Mouse (Mus musculus): Measurements from ENCODE around the gene Setd1b. TPM values are rescaled to one million over a fixed set of nuclear protein-coding genes. Genes with fewer than 3 reads are reported as not detected.

Setd1b gene
- 10 to 100 TPM; 83.5 to 88.8 TPM for total RNA-seq (2023)

GRCm38 (mm10) chr5:123142161-123143157, at the start of gene Setd1b:
Gene Setd1b, plus strand, starts transcription at chr5:123142193.

DNA sequence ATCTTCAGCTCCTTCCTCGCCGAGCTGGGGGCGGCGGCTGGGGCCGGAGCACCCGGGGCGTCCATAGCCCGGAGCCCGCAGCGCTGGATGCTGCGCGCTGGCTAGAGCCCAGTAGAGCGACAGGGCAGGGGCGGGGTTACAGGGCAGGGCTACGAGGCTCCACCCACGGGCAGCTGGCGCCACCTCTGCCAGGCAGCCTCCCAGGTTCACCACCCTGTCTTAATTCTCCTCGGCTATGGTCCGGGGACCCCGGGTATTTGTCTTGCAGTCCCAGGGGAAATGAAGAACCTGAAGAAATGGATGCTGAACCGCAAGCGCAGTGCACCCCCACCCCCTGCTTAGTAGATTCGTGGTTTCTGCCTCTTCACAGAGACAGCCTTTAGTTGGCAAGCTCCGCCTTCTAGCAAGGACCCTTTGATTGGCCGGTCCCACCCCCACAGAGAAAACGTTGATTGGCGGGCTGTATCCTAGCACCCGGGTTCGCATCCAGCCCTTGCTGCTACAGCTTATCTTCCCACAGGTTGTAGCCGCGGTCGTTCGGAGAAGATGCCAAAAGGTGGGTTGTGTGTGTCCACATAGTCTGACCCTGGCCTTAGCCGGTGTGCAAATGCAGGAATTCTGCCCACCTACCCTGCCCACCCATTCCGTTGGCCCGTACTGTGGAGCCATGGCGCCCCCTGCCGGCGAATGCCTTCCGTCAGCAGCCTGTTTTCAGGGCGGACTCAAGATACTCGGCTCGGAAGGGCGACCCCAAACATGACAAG, 9.5 kb upstream of the Setd1b start, which contains the start of gene Rhof:
Rhof (minus strand) TSS at position 385 of the 764 bp plus-strand sequence.

GRCm38 (mm10) chr5:123169284-123169683, 27.3 kb downstream of the Setd1b start, which contains the start of gene Psmd9:
Gene Psmd9, plus strand, starts transcription at chr5:123169413.

DNA sequence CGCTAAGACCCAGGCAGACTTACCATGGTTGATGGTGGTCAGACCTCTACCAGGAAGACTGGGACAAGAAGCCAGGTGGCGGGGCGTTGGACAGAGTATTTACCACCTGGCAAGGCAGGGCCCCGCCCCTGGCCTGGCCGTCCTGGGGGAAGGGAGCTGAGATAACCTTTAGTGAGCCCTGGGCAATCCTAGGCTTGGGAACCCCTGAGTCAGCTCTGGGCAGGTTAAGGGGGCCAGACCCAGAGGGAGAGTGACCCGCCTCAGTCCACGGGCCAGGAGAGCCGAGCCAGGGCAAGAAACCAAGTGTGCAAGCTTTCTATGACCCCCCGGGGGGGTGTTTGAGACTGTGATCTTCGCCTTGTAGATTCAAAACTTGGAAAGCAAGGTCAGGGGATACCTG, 40.7 kb downstream of the Setd1b start, which contains the start of gene Hpd:
Hpd (minus strand) TSS at position 77 of the 400 bp plus-strand sequence.

Other genes with a start within 250 kb of the Setd1b start
- 10 to 100 TPM; 66.6 to 71.2 TPM for gene Kdm2b, start 152.4 kb upstream of the Setd1b start, total RNA-seq (2023)
- 10 to 100 TPM; 38.4 to 44.8 TPM for gene Orai1, start 127.1 kb upstream of the Setd1b start, total RNA-seq (2023)
- gene Morn3, start 95.2 kb upstream of the Setd1b start, total RNA-seq (2023) = not detected
- gene Tmem120b, start 73.8 kb upstream of the Setd1b start, total RNA-seq (2023) = 1 to 10 TPM; 5.9 to 8.0 TPM
- 100 to 1,000 TPM in 1 of 2 experiments, 10 to 100 TPM in 1; 95.6 to 115 TPM for gene Rhof, start 9.5 kb upstream of the Setd1b start, total RNA-seq (2023)
- 10 to 100 TPM; 25.8 to 28.0 TPM for gene Psmd9, start 27.2 kb downstream of the Setd1b start, total RNA-seq (2023)
- not detected for gene Hpd, start 40.5 kb downstream of the Setd1b start, total RNA-seq (2023)
- gene Wdr66, start 109.9 kb downstream of the Setd1b start, total RNA-seq (2023) = 1 to 10 TPM; 2.4 to 2.5 TPM
- gene Bcl7a, start 201.6 kb downstream of the Setd1b start, total RNA-seq (2023) = 10 to 100 TPM; 59.8 to 62.5 TPM

All from B cell, adult 67 days (primary cell).